Mouse (Mus musculus) stomach, embryonic 14.5 days (tissue): ENCODE measurements around the gene Gm42688. TPM values are rescaled to one million over a fixed set of nuclear protein-coding genes. Genes with fewer than 3 reads are reported as not detected.

ENCODE experiments used
- microRNA counts: library from miRNA; unstranded; fragments of <30 nt; microRNA quantifications from one replicate; lab custom pipeline; 2016
- microRNA-seq: library from miRNA; unstranded; fragments of <30 nt; microRNA quantifications from one replicate; pipeline ENCODE4, GENCODE M21; 2016
- polyA plus RNA-seq: library from polyadenylated mRNA; unstranded; fragments of >200 nt; fragmentation: Nextera tagmentation; extraction: Ambion mirVana; gene quantifications from 2 replicates; pipeline ENCODE4 v1.2.1, GENCODE M21; 2014

Gm42688 gene
- polyA plus RNA-seq, 1 experiment from 2014 or later: 1.7 TPM

MicroRNAs encoded within 50 kb of the gene (microRNA counts, 519-probe panel; counts per million panel counts)
- not detected for microRNA mmu-miR-3470a+mmu-miR-3470b (lab: Ali Mortazavi, UCI)

Small RNA genes lying within 50 kb of the gene (microRNA-seq; reads per million reads assigned to microRNA genes)
- not detected for gene Mir3470a

Other genes starting within 250 kb of the Gm42688 start
- 1.8 and 1.9 TPM in 2 replicates for gene Sema4f, start 161.8 kb upstream of the Gm42688 start, polyA plus RNA-seq
- 0.35 and 0.87 TPM in 2 replicates for gene M1ap, start 154.7 kb upstream of the Gm42688 start, polyA plus RNA-seq
- 8.5 and 9.7 TPM in 2 replicates for gene Dok1, start 68.1 kb upstream of the Gm42688 start, polyA plus RNA-seq
- gene Loxl3, start 67.4 kb upstream of the Gm42688 start, polyA plus RNA-seq: 15.6 and 16.2 TPM in 2 replicates
- 135 and 154 TPM in 2 replicates for gene Aup1, start 47.1 kb upstream of the Gm42688 start, polyA plus RNA-seq
- gene Htra2, start 46.3 kb upstream of the Gm42688 start, polyA plus RNA-seq: 40.3 and 41.0 TPM in 2 replicates
- 4.2 and 4.5 TPM in 2 replicates for gene Dqx1, start 43.8 kb upstream of the Gm42688 start, polyA plus RNA-seq
- gene Tlx2, start 31.3 kb upstream of the Gm42688 start, polyA plus RNA-seq: 8.4 and 9.2 TPM in 2 replicates
- 33.0 and 38.8 TPM in 2 replicates for gene Pcgf1, start 23.7 kb upstream of the Gm42688 start, polyA plus RNA-seq
- 1.2 and 1.8 TPM in 2 replicates for gene Lbx2, start 15.2 kb upstream of the Gm42688 start, polyA plus RNA-seq
- gene Ccdc142, start within 50 bp of the Gm42688 start, polyA plus RNA-seq: 2.0 and 3.5 TPM in 2 replicates
- 114 and 129 TPM in 2 replicates for gene Mrpl53, start 7.4 kb downstream of the Gm42688 start, polyA plus RNA-seq
- gene Mogs, start 13.9 kb downstream of the Gm42688 start, polyA plus RNA-seq: 24.4 and 31.2 TPM in 2 replicates
- gene Wbp1, start 19.9 kb downstream of the Gm42688 start, polyA plus RNA-seq: 91.3 and 99.6 TPM in 2 replicates
- 13.6 and 16.5 TPM in 2 replicates for gene Ino80b, start 23.8 kb downstream of the Gm42688 start, polyA plus RNA-seq
- 18.8 and 19.2 TPM in 2 replicates for gene Rtkn, start 33.8 kb downstream of the Gm42688 start, polyA plus RNA-seq
- 5.3 and 5.8 TPM in 2 replicates for gene Wdr54, start 54.8 kb downstream of the Gm42688 start, polyA plus RNA-seq
- gene 1700003E16Rik, start 54.8 kb downstream of the Gm42688 start, polyA plus RNA-seq: 0.77 and 1.2 TPM in 2 replicates
- 70.4 and 73.9 TPM in 2 replicates for gene Dctn1, start 64.3 kb downstream of the Gm42688 start, polyA plus RNA-seq
- gene Slc4a5, start 118.2 kb downstream of the Gm42688 start, polyA plus RNA-seq: 0.34 and 0.38 TPM in 2 replicates
- gene Mthfd2, start 224.3 kb downstream of the Gm42688 start, polyA plus RNA-seq: 32.4 and 34.3 TPM in 2 replicates
- gene Mob1a, start 224.4 kb downstream of the Gm42688 start, polyA plus RNA-seq: 78.5 and 81.2 TPM in 2 replicates
- gene Bola3, start 247.5 kb downstream of the Gm42688 start, polyA plus RNA-seq: 118 and 123 TPM in 2 replicates